Mouse (Mus musculus): Measurements from ENCODE around the gene Zfp747. TPM values are rescaled to one million over a fixed set of nuclear protein-coding genes. Genes with fewer than 3 reads are reported as not detected.
"Not testable (repeated sequence)": the region's sequence is repeated elsewhere in the genome, so short reads cannot be mapped to it uniquely, and the experiment has no call there.

The Zfp747 gene
- polyA plus RNA-seq, 1 experiment from 2014 or later: 8.6 TPM

DNA sequence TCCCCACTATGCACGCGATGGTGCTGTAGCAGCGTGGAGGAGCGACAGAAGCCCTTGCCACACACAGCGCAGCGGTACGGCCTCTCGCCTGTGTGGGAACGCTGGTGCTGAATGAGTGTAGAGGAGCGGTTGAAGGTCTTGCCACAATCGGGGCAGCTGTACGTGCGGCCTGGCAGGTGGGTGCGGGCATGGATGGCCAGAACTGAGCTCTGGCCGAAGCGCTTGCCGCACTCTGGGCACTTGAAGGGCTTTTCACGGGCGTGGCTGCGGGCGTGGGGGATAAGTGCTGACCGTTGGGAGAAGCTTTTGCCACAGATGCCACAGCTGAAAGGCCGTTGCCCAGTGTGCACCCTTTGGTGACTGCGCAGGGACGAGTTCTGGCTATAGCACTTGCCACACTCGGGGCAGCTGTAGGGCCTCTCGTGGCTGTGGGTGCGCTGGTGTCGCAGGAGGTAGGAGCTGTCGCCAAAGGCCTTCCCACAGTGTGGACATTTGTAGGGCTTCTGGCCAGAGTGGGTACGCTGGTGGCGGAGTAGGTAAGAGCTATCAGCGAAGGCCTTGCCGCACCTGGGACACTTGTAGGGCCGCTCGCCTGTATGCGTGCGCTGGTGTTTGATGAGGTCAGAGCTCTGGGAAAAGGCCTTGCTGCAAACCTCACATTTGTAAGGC lies 32.4 kb downstream of the Zfp747 start:
- no peak overlapping the region; the same call in 1 of the 2 replicates for H3K4me2 ChIP-seq
- ATAC-seq (ENCODE audit: low FRiP score): no peak
- no peak overlapping the region for H3K27ac ChIP-seq
- H3K27me3 ChIP-seq: no peaks in the 10 kb centered on the region
- peaks cover 38% of the 10 kb centered on the region for H3K4me1 ChIP-seq (replicated peaks)
- peaks cover 29% of the 10 kb centered on the region for H3K36me3 ChIP-seq
- 0 out of 2 replicates have a peak overlapping the region, but pooled peaks have one; percentile 24 for H3K9ac ChIP-seq
- WGBS: 95% methylated on average over 38 of the region's 38 CpGs
- no peak overlapping the region for H3K4me3 ChIP-seq
- H3K9me3 ChIP-seq: no peaks in the 10 kb centered on the region

DNA sequence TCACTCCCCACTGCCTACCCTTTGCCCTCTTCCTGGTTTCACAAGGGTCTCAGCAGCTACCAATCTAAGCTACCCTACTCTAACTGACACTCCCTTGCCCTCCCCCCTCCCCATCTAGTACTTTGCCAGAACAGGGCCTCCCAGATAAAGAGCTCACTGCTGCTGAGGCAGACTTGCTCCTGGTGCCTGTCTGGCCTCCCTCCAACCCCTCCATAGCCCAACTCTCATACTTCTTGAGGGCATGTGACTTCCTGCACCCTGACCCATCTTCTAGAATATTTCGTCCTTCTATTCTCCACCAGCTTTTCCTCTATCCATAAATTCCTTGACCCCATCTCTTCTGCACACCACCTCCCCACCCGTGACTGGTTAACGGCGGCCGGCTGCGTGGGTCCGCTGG lies 33.0 kb downstream of the Zfp747 start:
- Histone ChIP-seq H3K4me1 (replicated peaks) (peaks cover 38% of the 10 kb centered on the region), H3K27ac (no peak overlapping the region), H3K4me3 (no peak overlapping the region), H3K9ac (0 out of 2 replicates have a peak overlapping the region, but pooled peaks have one; percentile 24), H3K27me3 (no peaks in the 10 kb centered on the region), H3K4me2 (no peak overlapping the region), H3K36me3 (peaks cover 29% of the 10 kb centered on the region), H3K9me3 (no peaks in the 10 kb centered on the region)
- no peak for ATAC-seq (ENCODE audit: low FRiP score)
- WGBS: 94% methylated on average over 7 of the region's 7 CpGs

DNA sequence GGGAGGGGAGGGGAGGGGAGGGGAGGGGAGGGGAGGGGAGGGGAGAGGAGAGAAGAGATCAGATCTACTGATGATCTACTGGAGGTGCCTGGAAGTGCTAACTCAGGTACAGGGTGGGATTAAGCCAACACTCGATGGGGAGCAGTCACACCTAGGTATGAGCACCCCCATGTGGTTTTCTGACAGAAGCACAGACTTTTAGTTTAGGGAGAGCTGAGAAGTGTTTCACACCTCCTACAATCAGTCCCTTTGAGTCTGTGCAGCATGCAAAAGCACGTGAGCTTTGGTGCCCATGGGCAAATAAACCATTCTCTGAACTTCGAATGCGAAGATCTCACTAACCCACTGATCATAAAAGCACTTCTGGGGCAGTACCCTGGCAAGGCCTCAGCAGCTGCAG lies 33.5 kb downstream of the Zfp747 start:
- H3K9me3 ChIP-seq: no peaks in the 10 kb centered on the region
- no peak for ATAC-seq (ENCODE audit: low FRiP score)
- H3K4me3 ChIP-seq: no peak overlapping the region
- peaks cover 35% of the 10 kb centered on the region for H3K4me1 ChIP-seq (replicated peaks)
- H3K4me2 ChIP-seq: no peak overlapping the region
- peaks cover 29% of the 10 kb centered on the region for H3K36me3 ChIP-seq
- H3K9ac ChIP-seq: no peak overlapping the region
- H3K27ac ChIP-seq: no peak overlapping the region
- 74% methylated on average over 4 of the region's 4 CpGs for WGBS
- no peaks in the 10 kb centered on the region for H3K27me3 ChIP-seq

DNA sequence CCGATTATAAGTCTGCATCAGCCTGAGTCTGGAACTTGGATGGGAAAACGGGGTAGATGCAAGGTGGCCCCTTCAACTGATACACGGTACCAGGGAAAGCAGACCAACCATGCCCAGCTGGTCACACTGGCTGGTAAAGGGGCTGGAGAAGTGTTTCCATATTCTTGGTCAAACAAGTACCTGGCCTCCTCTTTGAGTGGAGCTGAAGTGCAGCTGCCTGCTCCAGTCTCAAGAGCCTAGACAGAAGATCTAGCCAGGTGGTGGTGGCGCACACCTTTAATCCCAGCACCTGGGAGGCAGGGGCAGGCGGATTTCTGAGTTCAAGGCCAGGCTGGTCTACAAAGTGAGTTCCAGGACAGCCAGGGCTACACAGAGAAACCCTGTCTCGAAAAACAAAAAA lies 34.0 kb downstream of the Zfp747 start:
- H3K4me1 ChIP-seq (replicated peaks): peaks cover 30% of the 10 kb centered on the region
- not testable (repeated sequence) for H3K27me3 ChIP-seq; H3K27ac ChIP-seq; H3K4me2 ChIP-seq; H3K9ac ChIP-seq; H3K9me3 ChIP-seq; ATAC-seq (ENCODE audit: low FRiP score); H3K4me3 ChIP-seq
- peaks cover 29% of the 10 kb centered on the region for H3K36me3 ChIP-seq
- 92% methylated on average over 6 of the region's 6 CpGs for WGBS

DNA sequence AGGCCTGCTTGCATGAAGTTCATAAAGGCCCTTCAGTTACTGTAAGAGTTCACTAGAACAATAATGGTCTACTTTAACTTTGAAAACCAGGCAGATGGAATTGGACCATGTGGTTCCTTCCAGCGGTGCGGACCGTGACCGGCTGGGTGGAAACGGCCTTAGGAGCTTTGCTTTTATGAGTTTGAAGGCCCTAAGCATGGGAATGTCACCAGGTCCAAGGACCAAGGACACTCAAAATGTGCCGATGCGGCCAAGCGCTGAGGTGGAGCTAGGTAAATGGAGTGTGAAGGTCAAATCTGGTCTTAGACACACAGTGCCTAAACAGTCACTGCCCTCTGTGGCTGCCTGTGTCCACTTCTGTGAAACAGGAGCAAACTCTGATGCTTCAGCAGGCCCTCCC lies 34.5 kb downstream of the Zfp747 start:
- Histone ChIP-seq H3K9ac (no peak overlapping the region), H3K27ac (no peak overlapping the region), H3K4me2 (no peak overlapping the region), H3K4me1 (replicated peaks) (peaks cover 25% of the 10 kb centered on the region), H3K9me3 (no peaks in the 10 kb centered on the region), H3K27me3 (no peaks in the 10 kb centered on the region), H3K4me3 (no peak overlapping the region), H3K36me3 (peaks cover 29% of the 10 kb centered on the region)
- WGBS: 96% methylated on average over 8 of the region's 8 CpGs
- ATAC-seq (ENCODE audit: low FRiP score): no peak

DNA sequence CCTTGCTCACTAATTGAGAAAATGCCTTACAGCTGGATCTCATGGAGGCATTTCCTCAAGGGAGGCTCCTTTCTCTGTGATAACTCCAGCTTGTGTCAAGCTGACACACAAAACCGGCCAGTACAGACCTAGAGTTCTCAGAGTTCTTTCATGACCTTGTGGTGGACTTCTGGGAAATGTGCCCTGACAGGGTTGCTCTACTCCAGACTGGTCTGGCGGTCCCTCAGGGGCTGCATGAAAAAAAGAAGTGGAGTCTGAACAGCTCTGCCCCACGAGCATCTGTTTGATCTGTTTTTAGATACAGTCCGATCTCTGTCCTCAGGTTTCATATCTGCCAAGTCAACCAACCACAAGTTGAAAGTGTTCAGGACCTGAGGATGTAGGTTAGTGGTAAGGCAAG lies 38.2 kb downstream of the Zfp747 start:
- Histone ChIP-seq H3K27ac (no peak overlapping the region), H3K27me3 (no peaks in the 10 kb centered on the region), H3K4me2 (no peak overlapping the region), H3K9ac (no peak overlapping the region), H3K9me3 (no peaks in the 10 kb centered on the region), H3K4me1 (replicated peaks) (0 out of 2 replicates have a peak, but pooled peaks cover 1% of the 10 kb centered on the region), H3K36me3 (peaks cover 15% of the 10 kb centered on the region), H3K4me3 (no peak overlapping the region)
- no peak for ATAC-seq (ENCODE audit: low FRiP score)
- 83% methylated on average over 4 of the region's 4 CpGs for WGBS

DNA sequence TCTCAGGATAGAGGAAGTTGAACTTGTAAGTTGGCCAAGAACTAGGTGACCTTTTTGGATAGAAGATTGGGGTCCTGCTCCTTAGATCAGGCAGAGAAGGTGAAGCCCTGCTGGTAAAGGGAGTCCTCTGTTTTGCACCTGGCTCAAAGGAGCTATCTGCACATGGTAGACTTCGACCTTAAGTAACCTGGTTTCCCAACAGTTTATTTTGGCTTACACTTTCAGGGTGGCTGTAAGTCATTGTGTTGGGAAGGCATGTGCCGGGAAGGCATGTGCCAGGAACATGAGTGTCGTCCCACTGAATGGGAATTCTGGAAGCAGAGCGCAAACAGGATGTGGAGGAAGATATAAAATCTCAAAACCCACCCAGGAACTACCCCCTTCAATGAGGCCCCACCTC lies 40.2 kb downstream of the Zfp747 start:
- H3K9me3 ChIP-seq: no peaks in the 10 kb centered on the region
- no peaks in the 10 kb centered on the region for H3K36me3 ChIP-seq
- H3K9ac ChIP-seq: no peak overlapping the region
- no peak for ATAC-seq (ENCODE audit: low FRiP score)
- H3K27ac ChIP-seq: no peak overlapping the region
- no peak overlapping the region for H3K4me2 ChIP-seq
- H3K4me3 ChIP-seq: no peak overlapping the region
- no peaks in the 10 kb centered on the region for H3K27me3 ChIP-seq
- H3K4me1 ChIP-seq (replicated peaks): no peaks in the 10 kb centered on the region
- 90% methylated on average over 4 of the region's 4 CpGs for WGBS

DNA sequence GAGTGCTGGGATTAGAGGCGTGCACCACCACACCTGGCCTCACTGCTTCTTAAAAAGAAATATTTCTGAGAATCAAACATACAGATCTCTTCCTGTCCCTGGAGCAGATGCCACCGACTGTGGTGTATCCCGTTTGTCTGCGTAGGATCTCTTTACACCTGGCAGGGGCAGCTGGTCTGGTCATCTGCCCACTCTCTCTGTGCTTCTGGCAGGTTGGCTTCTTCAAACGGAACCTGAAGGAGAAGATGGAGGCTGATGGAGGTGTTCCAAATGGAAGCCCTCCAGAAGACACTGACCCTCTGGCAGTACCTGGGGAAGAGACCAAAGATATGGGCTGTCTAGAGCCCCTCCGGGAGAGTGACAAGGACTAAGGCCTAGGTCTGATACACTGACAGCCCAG lies 42.6 kb downstream of the Zfp747 start:
- Histone ChIP-seq H3K27me3 (no peaks in the 10 kb centered on the region), H3K4me1 (replicated peaks) (no peaks in the 10 kb centered on the region), H3K4me2 (no peak overlapping the region), H3K4me3 (no peak overlapping the region), H3K27ac (no peak overlapping the region), H3K9me3 (no peaks in the 10 kb centered on the region), H3K36me3 (no peaks in the 10 kb centered on the region), H3K9ac (no peak overlapping the region)
- no peak for ATAC-seq (ENCODE audit: low FRiP score)
- WGBS: 88% methylated on average over 6 of the region's 6 CpGs

DNA sequence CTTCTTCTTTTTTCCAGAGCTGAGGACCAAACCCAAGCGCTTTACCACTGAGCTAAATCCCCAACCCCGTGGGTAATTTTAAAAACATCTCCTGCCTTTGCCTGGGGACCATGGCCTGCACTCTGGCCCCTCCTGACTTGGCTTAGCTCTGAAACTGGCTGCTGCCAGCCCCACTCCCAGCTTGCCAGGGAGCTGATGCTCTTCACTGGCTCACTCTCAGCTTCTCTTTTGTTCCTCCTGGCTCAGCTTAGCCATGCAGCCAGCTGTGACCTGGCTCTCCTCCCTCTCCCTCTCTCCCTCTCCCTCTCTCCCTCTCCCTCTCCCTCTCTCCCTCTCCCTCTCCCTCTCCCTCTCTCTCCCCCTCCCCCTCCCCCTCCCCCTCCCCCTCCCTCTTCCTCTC lies 49.2 kb downstream of the Zfp747 start:
- Histone ChIP-seq H3K4me3 (no peak overlapping the region), H3K4me1 (replicated peaks) (no peaks in the 10 kb centered on the region), H3K27me3 (no peaks in the 10 kb centered on the region), H3K4me2 (no peak overlapping the region), H3K9ac (no peak overlapping the region), H3K36me3 (no peaks in the 10 kb centered on the region), H3K9me3 (no peaks in the 10 kb centered on the region), H3K27ac (no peak overlapping the region)
- 65% methylated on average over 2 of the region's 2 CpGs for WGBS
- no peak for ATAC-seq (ENCODE audit: low FRiP score)

DNA sequence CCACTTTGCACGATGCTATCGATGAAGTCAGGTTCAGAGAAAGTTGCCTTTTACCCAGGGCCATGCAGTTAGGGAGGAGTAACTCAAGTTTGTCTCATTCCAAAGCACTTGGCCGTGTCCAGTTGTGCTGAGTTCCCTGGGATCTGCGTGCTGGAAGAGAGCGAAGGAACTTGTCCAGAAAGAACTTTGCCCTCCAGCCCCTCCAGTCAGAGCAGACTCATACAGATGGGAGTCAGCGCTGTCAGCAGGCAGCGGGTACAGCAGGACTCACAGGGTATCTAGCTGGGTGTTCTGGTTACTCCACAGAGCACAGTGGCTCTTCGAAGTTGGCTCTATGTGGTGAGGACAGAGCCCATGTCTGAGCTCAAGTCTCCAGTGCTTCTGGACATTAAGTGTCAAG lies 50.3 kb downstream of the Zfp747 start:
- Histone ChIP-seq H3K4me2 (no peak overlapping the region), H3K4me3 (no peak overlapping the region), H3K9me3 (no peaks in the 10 kb centered on the region), H3K27ac (no peak overlapping the region), H3K36me3 (no peaks in the 10 kb centered on the region), H3K27me3 (no peaks in the 10 kb centered on the region), H3K4me1 (replicated peaks) (no peaks in the 10 kb centered on the region), H3K9ac (no peak overlapping the region)
- no peak for ATAC-seq (ENCODE audit: low FRiP score)
- 85% methylated on average over 8 of the region's 8 CpGs for WGBS

DNA sequence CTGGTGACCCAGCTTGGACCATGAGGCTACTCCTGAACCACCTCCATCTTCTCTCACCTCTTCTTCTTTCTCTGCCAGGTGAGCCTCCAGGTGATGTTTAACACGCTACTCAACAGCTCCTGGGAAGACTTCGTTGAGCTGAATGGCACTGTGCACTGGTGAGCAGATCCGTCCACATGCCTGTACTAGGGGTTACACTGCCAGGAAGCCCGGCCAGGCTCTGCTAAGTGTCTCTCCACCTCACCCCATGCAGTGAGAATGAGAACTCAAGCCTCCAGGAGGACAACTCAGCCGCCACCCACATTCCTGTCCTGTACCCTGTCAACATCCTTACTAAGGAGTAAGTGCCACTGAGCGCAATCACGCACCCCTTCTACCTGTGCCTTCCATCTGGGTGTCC lies 50.9 kb downstream of the Zfp747 start:
- 85% methylated on average over 7 of the region's 7 CpGs for WGBS

More for the DNA sequence above, 50.9 kb downstream of the Zfp747 start:
- ATAC-seq (ENCODE audit: low FRiP score): no peak
- H3K9ac ChIP-seq: no peak overlapping the region
- no peak overlapping the region for H3K4me2 ChIP-seq
- no peaks in the 10 kb centered on the region for H3K27me3 ChIP-seq
- H3K9me3 ChIP-seq: no peaks in the 10 kb centered on the region
- H3K27ac ChIP-seq: no peak overlapping the region
- no peaks in the 10 kb centered on the region for H3K4me1 ChIP-seq (replicated peaks)
- no peaks in the 10 kb centered on the region for H3K36me3 ChIP-seq
- H3K4me3 ChIP-seq: no peak overlapping the region

All from hindbrain, embryonic 13.5 days (tissue).